Mouse (Mus musculus) hindbrain, postnatal 0 days (tissue): ENCODE data around the gene Tob2. TPM values are rescaled to one million over a fixed set of nuclear protein-coding genes. Genes with fewer than 3 reads are reported as not detected.

Experiments used
- ATAC-seq: fragments of 200-750 bp; cut with Nextera tagmentation; 2 replicates; pipeline ENCODE4 v1.8.0; 2017; ENCODE audit warnings: mild to moderate bottlenecking, moderate TSS enrichment, moderate library complexity
- DNase-seq: peaks from one replicate; pipeline ENCODE4 v3.0.0-alpha.2; 2015; ENCODE audit warnings: low spot score
- H3K27ac ChIP-seq: fragments of 300-500 bp; sonication (generic); 2 replicates; pipeline ENCODE4 v1.5.1; 2014; ENCODE audit warnings: mild to moderate bottlenecking
- H3K27me3 ChIP-seq: fragments of 300-500 bp; sonication (generic); 2 replicates; pipeline ENCODE4 v1.6.1; 2014; ENCODE audit warnings: low read length, mixed read lengths; ENCODE audit not compliant: insufficient read depth
- H3K36me3 ChIP-seq: fragments of 300-500 bp; sonication (generic); 2 replicates; pipeline ENCODE4 v1.6.1; 2014; ENCODE audit warnings: low read length, mixed read lengths; ENCODE audit not compliant: insufficient read depth
- H3K4me1 ChIP-seq: fragments of 300-500 bp; sonication (generic); 2 replicates; pipeline ENCODE4 v1.6.1; 2014; ENCODE audit warnings: antibody characterized with exemption, low read length, mixed read lengths; ENCODE audit not compliant: insufficient read depth
- H3K4me2 ChIP-seq: fragments of 300-500 bp; sonication (generic); 2 replicates; pipeline ENCODE4 v1.6.1; 2014; ENCODE audit warnings: low read depth, mild to moderate bottlenecking, low read length, moderate library complexity, mixed read lengths
- H3K4me3 ChIP-seq: fragments of 300-500 bp; sonication (generic); 2 replicates; pipeline ENCODE4 v1.5.1; 2014; ENCODE audit warnings: low read length
- H3K9ac ChIP-seq: fragments of 300-500 bp; sonication (generic); replicated peaks from 2 replicates; pipeline ENCODE4 v1.6.1; 2014; ENCODE audit warnings: mild to moderate bottlenecking, low read length, moderate library complexity, mixed read lengths
- H3K9me3 ChIP-seq: fragments of 300-500 bp; sonication (generic); 2 replicates; pipeline ENCODE4 v1.6.1; 2016; ENCODE audit warnings: low read length, mixed read lengths
- CTCF ChIP-seq: IDR thresholded peaks from 2 replicates; pipeline ENCODE4 v1.5.1; 2016; ENCODE audit warnings: antibody characterized with exemption, control low read depth, low read depth
- WGBS: fragments of 180-500 bp; shearing (Covaris S2); extraction: QIAGEN DNeasy Blood & Tissue Kit; methylation state at CpG from one replicate; pipeline ENCODE4 v1.1.7; 2014; 5-methylcytosine and 5-hydroxymethylcytosine counted together
- polyA plus RNA-seq: library from polyadenylated mRNA; unstranded; fragments of >200 nt; fragmentation: Nextera tagmentation; extraction: Ambion mirVana; gene quantifications from 2 replicates; pipeline ENCODE4 v1.2.1, GENCODE M21; 2015
- total RNA-seq: library from RNA; depleted of rRNA; stranded (reverse); fragments of >200 nt; gene quantifications from 2 replicates; pipeline ENCODE4 v1.2.3, GENCODE M21; 2014

Gene Tob2
- total and polyA plus RNA-seq, 2 experiments from 2014 or later, result 12.9 to 14.0 TPM

- 89% methylated on average over 3 of the region's 3 CpGs for WGBS
- ATAC-seq, result no peak
Measured at GRCm38 (mm10) chr15:81882348-81882747, 23.8 kb upstream of the Tob2 start.

GRCm38 (mm10) chr15:81879531-81880401 is 21.2 kb upstream of the Tob2 start:
- ATAC-seq (peak; percentile 95), DNase-seq (peak; percentile 90)
- WGBS, result 15% methylated on average over 5 of the region's 5 CpGs
- H3K9me3 ChIP-seq, result no peaks in the 10 kb centered on the region
- H3K4me2 ChIP-seq, result peak overlapping the region; percentile 36
- no peak for TF ChIP-seq CTCF
- no peaks in the 10 kb centered on the region for H3K36me3 ChIP-seq
- H3K4me3 ChIP-seq, result no peak overlapping the region
- H3K27ac ChIP-seq, result peak overlapping the region; percentile 90
- H3K4me1 ChIP-seq, result peaks cover 21% of the 10 kb centered on the region
- no peaks in the 10 kb centered on the region for H3K27me3 ChIP-seq
- H3K9ac ChIP-seq, result peak overlapping the region; percentile 29; the same call in 1 of the 2 replicates

More at GRCm38 (mm10) chr15:81882348-81882747, 23.8 kb upstream of the Tob2 start:
- H3K36me3 ChIP-seq, result no peaks in the 10 kb centered on the region
- no peak for TF ChIP-seq CTCF
- DNase-seq, result no peak
- H3K9me3 ChIP-seq, result no peaks in the 10 kb centered on the region
- H3K27me3 ChIP-seq, result no peaks in the 10 kb centered on the region
- peaks cover 21% of the 10 kb centered on the region for H3K4me1 ChIP-seq
- H3K4me2 ChIP-seq, result no peak overlapping the region
- no peak overlapping the region for H3K4me3 ChIP-seq
- peak overlapping the region; percentile 90; the same call in 1 of the 2 replicates for H3K27ac ChIP-seq
- H3K9ac ChIP-seq, result no peak overlapping the region

- peak; percentile 99 for DNase-seq
- Histone ChIP-seq H3K9me3 (no peaks in the 10 kb centered on the region), H3K27me3 (no peaks in the 10 kb centered on the region), H3K27ac (peak within 1 kb of the TSS; percentile 99), H3K36me3 (peaks cover 29% of the 10 kb centered on the region), H3K4me2 (peak within 1 kb of the TSS; percentile 64), H3K4me1 (peaks cover 8% of the 10 kb centered on the region; the same call in 1 of the 2 replicates), H3K9ac (peak within 1 kb of the TSS; percentile 91), H3K4me3 (peak within 1 kb of the TSS; percentile 100)
- no peak for TF ChIP-seq CTCF
- 1% methylated on average over 53 of the region's 53 CpGs for WGBS
- peak; percentile 91 for ATAC-seq
Measured at GRCm38 (mm10) chr15:81872262-81873136, 13.9 kb upstream of the Tob2 start, which contains the start of gene Aco2. Gene Aco2 (plus strand): TSS chr15:81872309.

GRCm38 (mm10) chr15:81871604-81872261 is 13.1 kb upstream of the Tob2 start, which contains the start of gene Phf5a:
Gene Phf5a (minus strand): TSS chr15:81871911.
- DNase-seq, result peak; percentile 98
- TF ChIP-seq CTCF, result no peak
- WGBS, result 0% methylated on average over 30 of the region's 30 CpGs
- Histone ChIP-seq H3K4me2 (peak within 1 kb of the TSS; percentile 64), H3K4me3 (peak within 1 kb of the TSS; percentile 100), H3K9ac (peak within 1 kb of the TSS; percentile 91), H3K27me3 (no peaks in the 10 kb centered on the region), H3K9me3 (no peaks in the 10 kb centered on the region), H3K36me3 (peaks cover 32% of the 10 kb centered on the region), H3K4me1 (peaks cover 8% of the 10 kb centered on the region; the same call in 1 of the 2 replicates), H3K27ac (peak within 1 kb of the TSS; percentile 99)
- ATAC-seq, result peak; percentile 93

- H3K9ac ChIP-seq, result no peak overlapping the region
- no peaks in the 10 kb centered on the region for H3K9me3 ChIP-seq
- no peak for ATAC-seq
- H3K4me1 ChIP-seq, result peaks cover 8% of the 10 kb centered on the region; the same call in 1 of the 2 replicates
- TF ChIP-seq CTCF, result no peak
- H3K4me3 ChIP-seq, result no peak overlapping the region
- H3K4me2 ChIP-seq, result no peak overlapping the region
- no peaks in the 10 kb centered on the region for H3K27me3 ChIP-seq
- peaks cover 32% of the 10 kb centered on the region for H3K36me3 ChIP-seq
- 96% methylated on average over 5 of the region's 5 CpGs for WGBS
- no peak overlapping the region for H3K27ac ChIP-seq
- DNase-seq, result no peak
Measured at GRCm38 (mm10) chr15:81869985-81870384, 11.4 kb upstream of the Tob2 start.

GRCm38 (mm10) chr15:81864238-81864637 is 5.6 kb upstream of the Tob2 start:
- 95% methylated on average over 7 of the region's 7 CpGs for WGBS
- peaks cover 26% of the 10 kb centered on the region for H3K36me3 ChIP-seq
- H3K4me1 ChIP-seq, result 0 out of 2 replicates have a peak, but pooled peaks cover 6% of the 10 kb centered on the region
- no peak overlapping the region for H3K27ac ChIP-seq
- DNase-seq (no peak), ATAC-seq (no peak)
- H3K4me3 ChIP-seq, result no peak overlapping the region
- no peak for TF ChIP-seq CTCF
- no peaks in the 10 kb centered on the region for H3K27me3 ChIP-seq
- no peak overlapping the region for H3K9ac ChIP-seq
- no peaks in the 10 kb centered on the region for H3K9me3 ChIP-seq
- no peak overlapping the region for H3K4me2 ChIP-seq
